Mouse (Mus musculus): ENCODE results near the gene Psap. TPM values are rescaled to one million over a fixed set of nuclear protein-coding genes. Genes with fewer than 3 reads are reported as not detected.

The Psap gene
- 675 and 1,291 TPM in 2 replicates for polyA plus RNA-seq (2012; ENCODE audit: low replicate concordance)

GRCm38 (mm10) chr10:60277207-60278005 lies at the start of gene Psap:
TSS of gene Psap (plus strand) at chr10:60277627.

GRCm38 (mm10) chr10:60346701-60347405 lies 69.4 kb downstream of the Psap start, which contains the start of gene Vsir:
TSS of gene Vsir (plus strand) at chr10:60346851.

Other genes starting within 250 kb of the Psap start
- gene Spock2, start 171.4 kb upstream of the Psap start, polyA plus RNA-seq (2012; ENCODE audit: low replicate concordance): 2.5 and 3.6 TPM in 2 replicates
- 125 and 176 TPM in 2 replicates for gene Chst3, start 58.4 kb upstream of the Psap start, polyA plus RNA-seq (2012; ENCODE audit: low replicate concordance)
- gene Vsir, start 69.2 kb downstream of the Psap start, polyA plus RNA-seq (2012; ENCODE audit: low replicate concordance): 361 and 442 TPM in 2 replicates
- 1.1 and 5.4 TPM in 2 replicates for gene Gm17455, start 122.1 kb downstream of the Psap start, polyA plus RNA-seq (2012; ENCODE audit: low replicate concordance)